In the genomic region with DNA sequence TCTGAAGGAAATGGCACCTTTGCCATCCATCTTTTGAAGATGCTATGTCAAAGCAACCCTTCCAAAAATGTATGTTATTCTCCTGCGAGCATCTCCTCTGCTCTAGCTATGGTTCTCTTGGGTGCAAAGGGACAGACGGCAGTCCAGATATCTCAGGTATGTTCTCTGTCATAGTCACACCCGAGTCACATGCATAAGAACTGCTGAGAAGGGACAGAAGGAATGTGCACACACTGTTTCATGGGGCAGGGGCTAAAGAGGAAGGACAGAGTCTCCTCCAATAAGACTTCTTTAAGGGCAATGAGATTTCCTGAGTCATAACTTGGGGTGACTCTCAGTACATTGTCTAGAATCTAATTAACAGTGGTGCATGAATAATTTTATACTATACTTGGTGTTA, we compare ENCODE assay signal across 24 mouse cellular contexts. TPM values are rescaled to one million over a fixed set of nuclear protein-coding genes. Genes with fewer than 3 reads are reported as not detected.
"Had no signal": no experiment of that assay in that cellular context is flagged by ENCODE, and none has a peak within 500 bp of the region (broad histone marks: within the 10 kb centered on the region; RNA-seq: fewer than 3 reads in every experiment).

No protein-coding gene starts in this region.

- H3K36me3 ChIP-seq: liver, embryonic 13.5 days; liver, embryonic 15.5 days; midbrain, embryonic 13.5 days; midbrain, embryonic 15.5 days; neural tube, embryonic 13.5 days; neural tube, embryonic 15.5 days had no signal

- H3K4me3 ChIP-seq: liver, embryonic 13.5 days; liver, embryonic 15.5 days; megakaryocyte, embryonic 14.5 days; midbrain, embryonic 13.5 days; midbrain, embryonic 15.5 days; neural tube, embryonic 13.5 days; neural tube, embryonic 15.5 days had no signal

- H3K9me3 ChIP-seq: liver, embryonic 13.5 days; liver, embryonic 15.5 days; megakaryocyte, embryonic 14.5 days; midbrain, embryonic 13.5 days; midbrain, embryonic 15.5 days; neural tube, embryonic 13.5 days; neural tube, embryonic 15.5 days had no signal

- H3K9ac ChIP-seq: liver, embryonic 13.5 days; liver, embryonic 15.5 days; liver, postnatal 0 days; lung, embryonic 14.5 days; midbrain, embryonic 13.5 days; midbrain, embryonic 15.5 days; neural tube, embryonic 13.5 days; neural tube, embryonic 15.5 days had no signal

- DNase-seq: liver, embryonic 13.5 days; liver, postnatal 0 days; lung, embryonic 14.5 days; lung, postnatal 10 days; lung, postnatal 36 days; retina, postnatal 1 day; right cerebral cortex, adult 18-20 months; right cerebral cortex, postnatal 25 days; right cerebral cortex, postnatal 4 days; spleen, adult 18-20 months; thymus, adult 18-20 months; thymus, postnatal 25 days; thymus, postnatal 4 days had no signal

- H3K27ac ChIP-seq: liver, embryonic 15.5 days; macrophage; midbrain, embryonic 13.5 days; midbrain, embryonic 15.5 days; neural tube, embryonic 13.5 days; neural tube, embryonic 15.5 days had no signal

- H3K4me2 ChIP-seq: liver, embryonic 13.5 days; liver, embryonic 15.5 days; midbrain, embryonic 11.5 days; midbrain, embryonic 13.5 days; midbrain, embryonic 15.5 days; neural tube, embryonic 13.5 days; neural tube, embryonic 15.5 days had no signal

- ATAC-seq: liver, postnatal 0 days; midbrain, embryonic 13.5 days; midbrain, embryonic 15.5 days had no signal

- H3K27me3 ChIP-seq: liver, embryonic 13.5 days; liver, embryonic 15.5 days; megakaryocyte, embryonic 14.5 days; midbrain, embryonic 13.5 days; midbrain, embryonic 15.5 days; neural tube, embryonic 13.5 days; neural tube, embryonic 15.5 days had no signal

RNA-seq across cellular contexts. Expression of a gene that starts 20.7 kb away (rescaled TPM):
- polyA plus RNA-seq: liver, embryonic 13.5 days; liver, embryonic 15.5 days; small intestine, adult 2 months; stomach, embryonic 14.5 days; stomach, embryonic 16.5 days had no signal
